Mouse (Mus musculus): ENCODE results near the gene Syne1. TPM values are rescaled to one million over a fixed set of nuclear protein-coding genes. Genes with fewer than 3 reads are reported as not detected.

Syne1 gene
- total RNA-seq, 4 experiments from 2014 or later, result 272 to 326 (median 297) TPM

DNA sequence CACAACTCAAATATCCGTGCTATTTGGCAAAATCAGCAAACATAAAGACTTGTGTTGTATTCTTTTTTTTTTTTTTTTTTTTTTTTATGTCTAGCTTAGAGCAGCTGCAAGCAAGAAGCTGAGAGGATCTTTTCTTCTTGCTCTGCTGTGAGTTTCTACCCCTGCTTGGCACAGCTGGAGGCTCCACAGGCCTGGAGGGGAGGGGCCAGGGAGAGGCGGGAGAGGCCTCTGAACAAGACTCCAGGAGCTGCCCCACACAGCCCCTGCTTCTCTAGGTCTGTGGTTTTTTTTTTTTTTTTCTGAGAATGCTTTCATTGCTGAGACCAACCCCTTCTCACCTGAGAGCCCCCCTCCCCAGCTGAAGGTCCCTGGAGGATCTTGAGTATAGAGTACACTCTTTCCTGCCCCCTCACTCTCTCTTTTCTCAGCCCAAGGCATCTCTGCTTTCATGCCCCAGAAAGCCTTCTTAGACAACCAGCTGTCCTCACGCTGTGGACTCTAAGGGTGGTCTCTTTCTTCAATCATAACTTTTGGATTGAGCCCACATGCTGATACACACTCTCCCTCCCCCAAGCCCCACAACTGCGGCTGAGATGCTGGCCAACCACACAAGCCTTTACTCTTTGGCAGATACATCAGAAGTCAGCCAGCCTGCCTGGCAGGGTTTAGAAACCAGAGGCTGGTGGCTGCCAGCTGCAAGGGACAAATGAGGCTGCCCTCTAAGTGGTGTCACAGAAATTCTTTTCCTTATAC is 241.1 kb downstream of the Syne1 start:
- DNase-seq (ENCODE audit: low spot score in 2 of 2), result no peak

DNA sequence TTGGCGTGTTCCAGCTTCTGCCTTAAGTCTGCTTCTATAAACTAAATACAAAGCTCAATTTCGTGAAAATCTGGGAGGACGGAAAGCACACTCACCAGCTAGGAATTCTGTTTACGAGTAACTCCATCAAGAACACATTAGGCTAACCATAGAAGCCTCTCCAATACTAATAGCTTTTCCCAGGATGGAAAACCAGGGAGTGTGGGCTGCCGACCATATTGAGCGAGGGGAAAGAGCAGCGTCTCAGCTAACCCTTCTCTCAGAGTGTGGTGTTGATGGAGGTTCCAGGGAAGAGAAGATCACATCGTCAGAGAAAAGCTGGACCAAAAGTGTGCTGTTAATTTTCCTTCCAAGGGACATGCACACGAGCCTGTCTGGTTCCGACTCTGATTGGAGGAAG is 241.9 kb downstream of the Syne1 start:
- no peak for DNase-seq (ENCODE audit: low spot score in 2 of 2)

DNA sequence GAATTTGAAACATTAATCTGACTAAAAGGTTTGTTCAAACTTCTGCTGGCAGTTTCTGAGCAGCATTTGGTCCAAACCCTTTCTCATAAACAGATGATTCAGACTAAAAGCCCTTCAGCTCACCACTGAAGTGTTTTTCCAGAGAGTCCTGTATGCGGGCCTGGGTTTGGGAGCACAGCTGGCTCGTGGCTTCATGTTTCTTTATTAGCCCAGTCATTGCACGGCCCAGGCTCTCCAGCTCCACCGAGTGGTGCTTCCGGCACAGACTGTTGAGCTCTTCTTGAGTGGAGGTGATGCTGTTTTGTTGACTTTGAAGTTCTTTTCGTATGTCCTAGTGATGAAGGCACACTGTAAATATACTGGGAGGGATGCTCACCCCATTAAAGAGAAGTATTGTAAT is 245.7 kb downstream of the Syne1 start:
- DNase-seq (ENCODE audit: low spot score in 2 of 2), result no peak

DNA sequence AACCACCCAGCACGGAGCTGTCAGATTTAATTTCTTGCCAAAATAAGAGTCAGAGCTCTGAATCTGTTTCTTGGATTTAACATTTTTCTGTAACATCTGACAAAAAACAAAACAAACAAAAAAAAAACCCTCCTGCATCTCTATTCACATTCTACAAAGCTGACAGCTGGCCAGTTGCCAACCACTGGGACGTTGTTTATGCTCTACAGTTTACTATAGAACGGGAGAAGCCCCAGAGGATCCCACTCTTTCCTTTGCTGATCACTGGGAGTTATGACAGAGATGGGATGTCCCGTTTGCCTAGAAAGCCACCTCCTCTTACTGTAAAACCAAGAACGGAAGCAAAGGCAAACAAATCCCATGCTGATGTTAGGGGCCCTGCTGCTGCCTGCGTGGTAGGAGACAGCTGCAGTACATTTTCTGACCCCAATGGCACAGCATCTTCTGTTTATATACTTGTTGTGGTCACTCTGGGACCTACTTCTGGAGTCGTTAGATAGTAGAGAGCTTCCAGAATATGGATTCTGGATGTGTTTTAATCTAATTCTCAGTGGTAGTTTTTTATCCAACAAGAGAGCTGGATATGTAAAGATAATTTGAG is 255.9 kb downstream of the Syne1 start:
- no peak for DNase-seq (ENCODE audit: low spot score in 2 of 2)

DNA sequence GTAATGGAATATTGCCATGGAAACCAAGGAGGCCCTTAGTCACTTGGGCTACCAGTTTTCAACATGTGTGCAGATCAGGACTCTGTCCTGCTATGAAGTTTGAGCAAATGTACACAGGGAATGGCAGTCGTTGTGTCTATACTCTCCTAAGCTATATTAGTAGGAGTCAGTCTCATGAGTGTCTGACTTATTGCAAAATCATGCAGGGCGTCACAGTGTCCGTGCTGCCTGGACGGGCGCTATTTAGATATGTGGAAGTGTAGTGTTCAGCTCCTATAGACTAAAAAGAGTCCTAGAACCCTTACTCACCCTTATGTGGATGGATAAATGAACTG is 261.7 kb downstream of the Syne1 start:
- DNase-seq (ENCODE audit: low spot score in 2 of 2), result no peak

DNA sequence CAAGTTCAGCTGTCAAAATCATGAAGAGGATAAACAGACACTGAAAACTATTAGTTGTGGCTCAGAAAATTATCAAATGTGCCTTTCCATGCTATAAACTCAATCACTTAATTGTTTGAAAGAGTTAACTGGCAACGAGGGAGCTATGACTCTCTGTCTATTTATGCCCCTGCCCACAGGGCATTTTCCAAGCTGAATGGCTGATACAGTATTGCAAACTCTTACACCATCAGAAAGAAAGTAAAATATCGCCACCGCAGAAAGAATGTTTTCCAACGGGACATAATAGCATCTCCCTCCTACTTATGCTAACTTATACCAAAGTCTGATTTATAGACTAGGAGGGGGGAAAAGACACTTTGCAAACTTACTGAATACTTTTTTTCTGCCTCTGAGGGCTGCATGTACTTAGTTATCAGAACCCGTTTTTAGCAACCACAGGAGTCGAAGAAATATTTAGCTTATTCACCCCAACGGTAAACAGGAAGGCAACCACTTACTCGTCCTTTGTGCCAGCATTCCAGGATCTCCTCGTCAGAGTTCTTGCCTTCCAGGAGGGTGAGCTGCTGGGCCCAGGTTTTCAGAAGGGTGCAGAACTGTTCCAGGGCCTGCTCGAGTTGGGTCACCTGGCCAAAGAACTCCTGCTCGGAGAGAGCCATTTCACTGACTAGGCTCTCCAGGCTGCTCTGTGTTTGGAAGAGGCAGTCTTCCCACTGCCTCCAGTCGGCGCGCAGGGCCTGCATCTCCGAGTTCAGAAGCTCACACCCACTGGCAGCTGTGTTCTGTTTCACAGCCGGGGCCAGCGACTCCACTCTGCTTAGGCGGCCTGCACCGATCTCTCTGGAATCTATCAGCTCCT is 262.3 kb downstream of the Syne1 start:
- peak; percentile 66 to 69 for DNase-seq (ENCODE audit: low spot score in 2 of 2)

DNA sequence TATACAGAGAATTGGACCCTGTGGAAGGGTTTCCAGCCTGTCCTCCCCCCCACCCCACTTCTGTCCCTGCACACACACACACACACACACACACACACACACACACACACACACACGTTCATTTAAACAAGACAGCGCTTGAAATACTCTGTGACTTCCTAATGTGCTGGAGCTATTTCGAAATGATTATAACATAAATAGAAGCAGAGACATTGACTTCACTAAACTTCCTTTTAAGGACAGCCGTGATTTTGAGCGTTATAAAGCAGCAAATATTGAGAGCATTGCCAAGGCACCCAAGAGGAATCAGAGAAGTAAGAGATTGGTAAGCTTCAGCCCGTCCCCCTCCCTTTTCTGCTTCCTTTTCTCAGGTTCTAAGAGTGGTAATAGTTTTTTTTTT is 263.0 kb downstream of the Syne1 start:
- DNase-seq (ENCODE audit: low spot score in 2 of 2), result no peak

DNA sequence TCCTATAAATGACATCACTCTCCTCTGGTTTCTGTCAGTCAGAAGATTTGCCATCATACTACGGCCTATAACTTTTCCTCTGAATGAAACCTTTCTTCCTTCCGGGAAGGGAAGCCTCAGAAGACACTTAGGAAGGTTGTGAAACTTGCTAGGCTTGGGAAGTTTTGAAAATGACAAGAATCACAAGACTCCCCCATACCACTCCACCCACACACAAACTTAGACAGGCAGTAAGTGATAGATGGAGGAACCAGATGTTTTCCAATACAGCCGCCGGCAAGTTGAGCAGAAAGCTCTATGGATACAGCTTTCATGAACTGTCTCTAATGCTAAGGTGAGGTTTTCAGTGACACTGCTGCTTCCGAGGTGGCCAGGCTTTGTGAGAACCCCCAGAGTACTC is 275.5 kb downstream of the Syne1 start:
- no peak for DNase-seq (ENCODE audit: low spot score in 2 of 2)

DNA sequence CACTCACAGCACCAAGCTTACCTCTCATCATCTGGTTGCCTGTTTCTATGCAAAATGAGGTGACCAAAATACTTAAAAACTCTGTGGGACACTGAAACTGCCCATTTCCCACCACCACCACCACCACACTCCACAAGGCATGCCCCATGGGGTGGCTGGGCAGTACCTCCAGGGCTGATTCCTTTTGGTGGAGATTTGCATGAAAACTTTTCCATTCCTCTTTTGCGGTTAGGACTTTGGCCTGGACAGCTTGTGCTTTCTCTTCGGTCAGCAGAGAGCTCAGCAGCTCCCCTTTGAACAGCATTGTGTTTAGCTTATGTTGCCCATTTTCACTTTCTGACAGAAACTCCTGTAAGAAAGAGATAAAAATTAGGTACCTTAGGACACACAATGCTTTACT is 280.6 kb downstream of the Syne1 start:
- no peak for DNase-seq (ENCODE audit: low spot score in 2 of 2)

DNA sequence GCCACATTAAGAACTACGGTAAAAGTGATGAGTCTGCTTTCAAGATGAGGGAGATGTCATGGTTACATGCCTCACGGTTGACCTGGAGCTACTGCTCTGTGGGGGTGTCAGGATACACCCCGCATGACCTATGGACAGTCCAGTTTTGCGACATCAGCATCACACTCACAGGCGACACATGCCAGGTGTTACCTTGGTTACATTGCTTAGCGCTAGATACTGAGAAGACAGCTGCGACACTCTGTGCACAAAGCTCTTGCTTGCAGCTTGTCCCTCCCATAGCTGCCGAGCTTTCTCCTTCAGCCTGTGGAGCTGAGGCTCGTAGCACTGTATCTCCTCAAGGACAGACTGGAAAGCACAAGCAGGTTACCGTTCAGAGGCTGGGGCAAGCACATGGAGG is 286.9 kb downstream of the Syne1 start:
- no peak for DNase-seq (ENCODE audit: low spot score in 2 of 2)

DNA sequence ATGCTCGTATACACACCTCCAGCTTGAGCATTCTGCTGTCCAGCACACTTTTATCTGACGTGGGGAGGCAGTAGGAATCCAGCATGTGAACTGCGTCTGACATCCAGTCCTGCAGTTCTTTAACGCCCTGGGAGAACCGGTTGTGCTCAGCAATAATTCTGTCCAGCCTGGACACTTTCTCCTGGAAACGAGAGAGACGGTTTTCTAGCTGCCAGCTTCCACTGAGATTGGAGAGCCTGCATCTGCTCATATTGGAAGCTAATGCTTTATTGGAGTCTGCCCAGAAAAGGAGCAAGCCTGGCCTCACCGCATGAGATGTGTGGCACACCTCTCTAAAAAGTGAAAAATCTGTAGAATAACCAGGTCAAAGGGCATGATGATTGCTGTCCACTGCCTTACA is 288.6 kb downstream of the Syne1 start:
- no peak for DNase-seq (ENCODE audit: low spot score in 2 of 2)

DNA sequence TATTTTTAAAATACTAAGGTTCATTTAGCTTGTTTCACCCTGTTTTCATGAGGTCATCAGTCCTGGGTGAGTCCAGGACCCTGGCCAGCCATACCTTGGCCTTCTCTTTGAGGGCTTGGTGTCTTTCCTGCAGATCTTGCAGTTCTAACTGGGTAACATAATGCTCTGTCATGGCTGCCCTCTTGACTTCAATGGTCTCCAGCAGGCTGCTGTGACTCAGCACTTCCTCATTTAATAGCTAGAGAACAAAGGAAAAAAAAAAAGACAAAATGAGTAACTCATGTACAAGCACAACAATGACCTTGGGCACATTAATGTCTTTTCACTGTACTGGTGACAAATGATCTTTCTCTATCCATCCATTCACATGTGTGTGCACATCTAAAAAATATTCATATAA is 294.6 kb downstream of the Syne1 start:
- DNase-seq (ENCODE audit: low spot score in 2 of 2), result no peak

DNA sequence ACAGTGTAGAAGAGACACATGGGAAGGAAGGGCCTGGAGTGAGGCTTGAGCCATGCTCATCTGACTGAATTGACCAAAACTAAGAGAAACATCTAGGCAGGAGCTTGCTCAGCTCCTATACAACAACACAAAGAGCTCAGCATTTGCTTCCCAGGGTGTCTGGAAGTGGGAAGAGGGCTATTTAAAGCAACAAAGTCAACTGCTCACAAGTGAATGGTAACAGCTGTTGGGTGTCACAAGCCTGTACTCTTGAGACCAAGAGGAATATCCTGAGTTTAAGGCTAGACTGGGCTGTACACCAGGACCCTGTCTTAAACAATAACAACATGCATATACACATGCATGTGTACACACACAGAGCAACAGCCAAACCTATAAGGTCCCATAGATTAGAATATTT is 297.5 kb downstream of the Syne1 start:
- DNase-seq (ENCODE audit: low spot score in 2 of 2), result no peak

DNA sequence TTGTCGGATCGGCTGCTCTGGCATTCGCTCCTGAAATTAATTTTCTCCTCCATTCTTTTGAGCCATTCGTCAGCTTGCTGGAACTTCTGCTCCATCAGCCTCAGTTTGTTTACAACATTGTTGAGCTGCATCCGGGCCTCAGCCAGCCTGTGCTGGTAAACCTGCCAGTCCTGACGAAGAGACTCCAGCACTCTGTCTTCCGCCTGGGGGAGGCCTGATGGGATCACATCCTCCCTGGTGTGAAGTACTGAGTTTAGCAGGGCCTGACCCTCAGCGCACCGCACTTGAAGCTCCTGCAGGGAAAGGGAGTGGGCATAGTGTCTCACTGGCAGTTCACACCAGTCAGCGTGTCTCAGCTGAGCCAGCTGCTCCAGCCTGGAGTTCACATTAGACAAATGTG is 300.6 kb downstream of the Syne1 start:
- no peak for DNase-seq (ENCODE audit: low spot score in 2 of 2)

DNA sequence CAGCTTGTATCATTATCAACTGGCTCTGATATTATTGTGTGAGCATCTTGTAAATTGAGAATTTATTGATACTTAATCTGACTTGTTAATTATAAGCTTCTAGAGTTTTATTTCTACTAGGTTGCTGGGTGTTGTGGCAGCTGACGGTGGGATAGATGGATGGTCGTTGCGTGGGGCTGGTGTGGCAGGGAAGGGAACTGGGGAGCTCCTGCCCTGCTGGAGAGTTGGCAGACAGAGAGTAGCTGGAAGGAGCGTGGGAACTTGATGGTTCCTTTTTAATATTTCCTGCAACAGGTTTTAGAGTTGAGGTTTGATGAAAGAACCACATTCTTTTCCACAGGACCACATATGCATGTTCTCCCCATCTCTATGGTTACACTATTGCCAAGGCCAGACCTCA is 311.6 kb downstream of the Syne1 start:
- no peak for DNase-seq (ENCODE audit: low spot score in 2 of 2)

DNA sequence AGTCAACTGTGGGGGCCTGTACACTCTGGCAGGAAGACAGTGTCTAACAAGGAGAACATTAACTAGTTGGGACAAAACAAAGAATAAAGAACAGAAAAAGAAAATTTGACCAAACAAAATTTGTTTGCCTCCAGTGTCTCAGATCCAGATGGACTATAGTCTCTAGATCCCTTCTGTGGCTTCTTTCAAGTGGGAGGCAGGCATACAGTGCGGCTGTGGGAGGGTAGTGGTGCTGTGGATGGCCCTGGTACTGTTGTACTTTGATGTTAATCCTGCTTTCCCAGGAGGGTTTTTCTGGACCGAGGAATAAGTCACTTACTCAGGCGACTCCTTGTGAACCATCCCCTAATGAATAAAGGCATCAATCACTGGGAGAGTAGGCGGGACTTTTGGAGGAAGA is 314.4 kb downstream of the Syne1 start:
- DNase-seq (ENCODE audit: low spot score in 2 of 2), result no peak

DNA sequence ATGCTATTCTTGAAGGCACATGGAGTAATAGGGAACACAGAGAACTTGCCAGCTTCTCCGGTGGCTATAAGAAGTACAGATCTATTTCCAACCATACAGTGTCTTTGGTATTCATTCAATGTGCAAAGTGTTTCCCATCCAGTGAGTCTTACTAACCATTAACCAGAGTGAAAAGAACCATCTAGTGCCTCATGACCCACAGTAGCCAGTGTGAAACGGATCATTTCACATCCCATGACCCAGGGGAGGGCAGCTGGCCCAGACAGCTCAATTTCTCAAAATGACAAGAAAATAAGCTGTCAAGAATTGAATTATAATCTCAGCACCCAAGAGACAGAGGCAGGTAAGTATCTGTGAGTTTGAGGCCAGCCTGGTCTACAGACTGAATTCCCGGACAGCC is 315.1 kb downstream of the Syne1 start:
- DNase-seq (ENCODE audit: low spot score in 2 of 2), result no peak

DNA sequence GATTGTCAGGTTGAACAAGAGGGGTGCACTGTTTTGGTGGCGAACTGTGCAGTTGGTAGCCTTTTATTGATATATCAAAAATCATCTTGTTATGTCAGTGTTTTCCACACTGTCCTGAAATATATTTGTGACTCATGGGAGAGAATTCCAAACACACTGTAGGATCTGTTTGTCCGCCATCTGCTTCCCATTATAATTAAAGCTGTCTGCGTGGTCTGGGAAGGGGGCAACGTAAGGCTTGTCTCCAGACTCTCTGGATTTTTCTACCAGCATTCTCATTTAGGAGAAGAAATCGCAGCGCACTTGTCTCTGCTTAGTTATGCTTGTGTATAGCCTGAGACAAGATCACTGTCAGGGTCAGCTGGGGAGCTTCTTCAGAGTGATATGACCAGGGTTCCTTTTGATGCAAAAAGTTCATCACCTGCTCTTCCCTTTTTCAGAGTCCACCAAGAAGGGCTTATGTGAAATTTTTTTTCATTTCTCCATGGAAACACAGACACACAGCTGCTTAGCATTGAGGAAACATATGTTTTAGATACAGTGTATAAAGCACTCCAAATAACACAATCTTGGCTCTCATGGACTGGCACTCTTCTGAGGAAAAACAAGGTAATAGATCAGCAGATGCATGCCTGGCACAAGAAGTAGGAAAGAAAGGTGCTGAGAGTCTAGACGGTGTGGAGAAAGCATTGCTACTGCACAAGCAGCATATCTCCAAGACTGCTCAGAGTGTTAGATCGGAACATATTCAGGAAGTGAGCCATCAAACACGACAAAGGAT is 316.4 kb downstream of the Syne1 start:
- no peak for DNase-seq (ENCODE audit: low spot score in 2 of 2)

DNA sequence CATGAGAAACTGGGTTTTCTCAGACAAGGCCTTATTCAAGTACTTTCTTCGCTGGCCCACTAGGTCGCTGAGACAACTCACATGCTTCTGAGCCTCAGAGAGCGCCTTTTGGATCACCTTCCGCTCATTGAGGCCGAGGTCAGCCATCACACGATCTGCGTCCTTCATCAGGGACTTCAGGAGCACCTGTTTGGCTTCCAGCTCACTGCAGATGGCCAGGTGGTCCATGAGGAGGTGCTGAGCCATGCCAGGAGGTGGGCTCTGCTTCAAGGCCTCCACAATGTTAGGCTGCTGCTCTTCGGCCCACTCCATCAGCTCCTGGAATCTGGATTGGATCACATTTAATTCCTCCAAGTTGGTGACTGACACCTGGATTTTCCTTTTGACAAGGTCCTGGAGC is 322.2 kb downstream of the Syne1 start:
- DNase-seq (ENCODE audit: low spot score in 2 of 2), result no peak

DNA sequence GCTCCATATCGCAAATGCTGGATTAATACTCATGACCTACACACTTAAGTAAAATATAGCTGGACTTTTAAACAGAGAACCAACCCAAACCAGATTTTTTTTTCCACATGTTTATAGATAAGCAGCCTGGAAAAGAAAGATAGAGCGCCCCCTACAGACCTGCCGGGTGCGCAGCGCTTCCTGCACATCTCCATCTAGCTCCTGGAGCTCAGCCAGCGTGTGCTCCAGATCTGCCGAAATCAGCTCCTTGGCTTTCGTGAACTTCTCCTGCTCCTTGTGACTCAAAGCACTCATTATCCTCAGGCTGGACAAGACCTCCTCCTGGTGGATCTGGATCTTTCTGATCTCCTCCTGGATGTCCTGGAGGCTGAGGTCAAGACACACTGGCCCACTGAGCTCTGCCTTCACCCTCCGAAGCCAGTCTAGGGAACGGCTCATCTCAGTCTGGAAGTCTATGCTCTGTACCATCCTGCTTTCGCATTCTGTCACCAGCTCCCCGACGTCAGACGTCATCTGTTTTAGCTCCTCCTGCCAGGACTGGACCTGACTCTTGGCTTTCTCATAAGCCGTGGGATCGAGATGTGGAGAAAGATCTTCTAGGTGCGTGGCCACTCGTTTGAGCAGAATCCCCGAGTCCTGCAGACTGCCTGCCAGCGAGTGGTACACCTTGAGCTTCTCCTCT is 323.7 kb downstream of the Syne1 start:
- DNase-seq (ENCODE audit: low spot score in 2 of 2), result no peak

DNA sequence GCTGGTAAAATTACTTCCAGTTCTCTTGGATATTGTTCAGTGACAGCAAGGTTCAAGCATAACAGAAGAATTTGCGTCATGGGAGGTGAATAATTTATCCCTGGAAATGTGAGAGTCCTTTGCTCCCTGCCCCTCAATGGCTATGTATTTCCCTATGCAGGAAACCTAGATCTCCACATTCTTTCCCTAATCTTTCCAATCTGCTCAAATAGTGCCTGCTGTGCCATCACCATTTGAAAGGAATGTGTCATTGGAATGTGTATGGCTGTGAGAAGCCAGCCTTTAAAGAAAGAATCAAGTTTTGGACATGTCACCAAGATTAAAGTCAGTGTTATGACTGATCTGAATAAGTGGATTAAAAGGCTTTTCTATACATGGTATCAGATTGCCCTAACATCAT is 335.3 kb downstream of the Syne1 start:
- no peak for DNase-seq (ENCODE audit: low spot score in 2 of 2)
